Mouse (Mus musculus) testis, adult 2 months (tissue): Measurements from ENCODE around the gene Comt. TPM values are rescaled to one million over a fixed set of nuclear protein-coding genes. Genes with fewer than 3 reads are reported as not detected.

Experiments
- H3K27ac ChIP-seq: fragments of 200-500 bp; 2 replicates; pipeline ENCODE4 v1.5.1; 2012; ENCODE audit warnings: low read depth, low read length; ENCODE audit not compliant: control insufficient read depth, insufficient read depth
- H3K27me3 ChIP-seq: fragments of 200-500 bp; 2 replicates; pipeline ENCODE4 v1.6.1; 2012; ENCODE audit warnings: mild to moderate bottlenecking, low read length, moderate library complexity; ENCODE audit not compliant: control insufficient read depth, insufficient read depth
- H3K36me3 ChIP-seq: fragments of 200-500 bp; 2 replicates; pipeline ENCODE4 v1.6.1; 2012; ENCODE audit warnings: mild to moderate bottlenecking, low read length; ENCODE audit not compliant: control insufficient read depth, insufficient read depth
- H3K4me1 ChIP-seq: fragments of 200-500 bp; 2 replicates; pipeline ENCODE4 v1.6.1; 2012; ENCODE audit warnings: low read length; ENCODE audit not compliant: control insufficient read depth, insufficient read depth
- H3K4me3 ChIP-seq: fragments of 200-500 bp; 2 replicates; pipeline ENCODE4 v1.5.1; 2012; ENCODE audit warnings: low read depth, mild to moderate bottlenecking, low read length, moderate library complexity, mixed read lengths; ENCODE audit not compliant: control insufficient read depth
- CTCF ChIP-seq: fragments of 200-500 bp; IDR thresholded peaks from 2 replicates; pipeline ENCODE4 v1.5.1; 2012; ENCODE audit warnings: low read depth, mild to moderate bottlenecking, inconsistent platforms, low read length, moderate library complexity; ENCODE audit not compliant: control insufficient read depth, insufficient read depth, insufficient replicate concordance
- POLR2A ChIP-seq: fragments of 200-500 bp; IDR thresholded peaks from 2 replicates; pipeline ENCODE4 v1.6.1; 2012; ENCODE audit warnings: low read depth, mild to moderate bottlenecking, inconsistent platforms, low read length, moderate library complexity; ENCODE audit not compliant: control insufficient read depth
- polyA plus RNA-seq: library from polyadenylated mRNA; depleted of rRNA; stranded (reverse); fragments of >200 nt; gene quantifications from 2 replicates; pipeline ENCODE4 v1.2.3, GENCODE M21; 2012

The Comt gene
- polyA plus RNA-seq, 1 experiment, result 12.2 TPM

DNA sequence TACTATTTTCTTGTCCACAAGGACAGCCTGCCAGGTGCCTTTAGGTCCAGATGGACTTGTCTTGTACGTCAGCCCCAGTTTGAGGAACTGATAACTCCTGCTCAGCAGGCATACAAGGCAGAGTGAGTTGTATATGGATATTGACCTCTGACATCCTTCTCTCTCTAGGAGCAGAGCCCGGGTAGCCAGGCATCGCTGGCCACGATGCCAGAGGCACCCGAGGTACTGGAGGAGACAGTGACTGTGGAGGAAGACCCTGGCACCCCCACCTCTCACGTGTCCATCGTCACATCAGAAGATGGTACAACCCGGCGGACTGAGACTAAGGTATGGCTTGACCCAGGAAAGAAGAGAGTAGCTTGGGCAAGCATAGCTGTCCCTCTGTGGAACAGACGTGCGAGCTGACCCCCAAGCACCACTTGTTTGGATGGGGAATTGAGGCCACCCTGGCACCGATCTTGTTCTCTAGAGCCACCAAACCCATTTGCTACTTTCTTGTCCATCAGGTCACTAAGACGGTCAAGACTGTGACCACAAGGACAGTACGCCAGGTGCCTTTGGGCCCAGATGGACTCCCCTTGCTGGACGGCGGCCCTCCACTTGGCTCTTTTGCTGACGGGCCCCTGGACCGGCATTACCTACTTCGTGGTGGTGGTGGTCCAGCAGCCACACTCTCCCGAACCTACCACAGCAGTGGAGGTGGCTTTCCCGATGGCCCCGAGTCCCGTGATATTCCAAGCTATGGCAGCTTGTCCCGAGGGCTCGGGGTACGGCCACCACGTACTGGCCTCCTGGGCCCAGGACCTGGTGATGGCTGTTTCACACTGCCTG is 29.6 kb downstream of the Comt start:
- TF ChIP-seq CTCF (no peak), POLR2A (no peak)
- Histone ChIP-seq H3K4me3 (no peak overlapping the region), H3K4me1 (peaks cover 16% of the 10 kb centered on the region), H3K36me3 (no peaks in the 10 kb centered on the region), H3K27me3 (no peaks in the 10 kb centered on the region), H3K27ac (no peak overlapping the region)

DNA sequence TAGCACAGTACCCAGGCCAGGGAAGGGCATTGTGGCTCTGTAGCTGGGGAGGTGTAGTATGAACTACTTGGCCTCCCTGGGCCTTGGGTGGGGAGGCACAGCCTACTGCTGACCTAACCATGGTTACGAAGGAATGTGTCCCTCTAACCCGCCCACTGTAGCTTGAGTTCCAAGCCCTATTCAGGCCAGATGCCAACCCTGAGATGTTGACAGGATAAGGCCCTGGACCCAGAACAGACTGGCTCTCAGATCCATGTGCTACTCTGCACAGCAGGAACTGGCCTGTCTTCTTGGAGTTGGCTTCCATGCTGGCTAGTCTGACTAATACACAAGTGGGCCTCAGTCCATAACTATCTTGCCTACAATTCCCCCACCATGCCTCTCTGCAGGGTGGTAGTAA is 30.5 kb downstream of the Comt start:
- H3K4me3 ChIP-seq, result no peak overlapping the region

DNA sequence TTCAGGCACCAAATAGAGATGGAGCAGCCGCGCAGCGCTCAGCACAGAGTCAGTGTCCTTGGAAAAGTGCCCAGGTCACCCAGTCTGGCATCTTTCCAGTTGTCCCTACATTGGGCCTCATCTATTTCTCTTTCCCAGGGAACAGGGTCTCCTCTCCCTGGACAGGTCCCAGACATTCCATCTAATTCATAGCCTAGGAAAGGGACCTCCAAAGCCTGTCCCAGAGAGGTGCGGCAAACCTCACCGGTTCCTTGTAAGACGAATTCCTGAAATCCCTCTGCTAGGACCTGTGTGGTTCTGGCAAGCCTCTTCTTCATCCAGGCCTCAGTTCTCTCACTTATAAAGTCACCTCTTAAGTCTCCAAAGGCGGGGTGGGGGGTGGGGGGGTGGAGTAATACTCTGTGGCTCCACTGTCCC is 31.0 kb downstream of the Comt start:
- Histone ChIP-seq H3K4me1 (peaks cover 11% of the 10 kb centered on the region), H3K36me3 (no peaks in the 10 kb centered on the region), H3K27me3 (no peaks in the 10 kb centered on the region), H3K4me3 (no peak overlapping the region), H3K27ac (no peak overlapping the region)
- TF ChIP-seq CTCF (no peak), POLR2A (no peak)

More for the DNA sequence above, 30.5 kb downstream of the Comt start:
- Histone ChIP-seq H3K27me3 (no peaks in the 10 kb centered on the region), H3K4me1 (peaks cover 16% of the 10 kb centered on the region), H3K27ac (no peak overlapping the region), H3K36me3 (no peaks in the 10 kb centered on the region)
- TF ChIP-seq CTCF (no peak), POLR2A (no peak)

DNA sequence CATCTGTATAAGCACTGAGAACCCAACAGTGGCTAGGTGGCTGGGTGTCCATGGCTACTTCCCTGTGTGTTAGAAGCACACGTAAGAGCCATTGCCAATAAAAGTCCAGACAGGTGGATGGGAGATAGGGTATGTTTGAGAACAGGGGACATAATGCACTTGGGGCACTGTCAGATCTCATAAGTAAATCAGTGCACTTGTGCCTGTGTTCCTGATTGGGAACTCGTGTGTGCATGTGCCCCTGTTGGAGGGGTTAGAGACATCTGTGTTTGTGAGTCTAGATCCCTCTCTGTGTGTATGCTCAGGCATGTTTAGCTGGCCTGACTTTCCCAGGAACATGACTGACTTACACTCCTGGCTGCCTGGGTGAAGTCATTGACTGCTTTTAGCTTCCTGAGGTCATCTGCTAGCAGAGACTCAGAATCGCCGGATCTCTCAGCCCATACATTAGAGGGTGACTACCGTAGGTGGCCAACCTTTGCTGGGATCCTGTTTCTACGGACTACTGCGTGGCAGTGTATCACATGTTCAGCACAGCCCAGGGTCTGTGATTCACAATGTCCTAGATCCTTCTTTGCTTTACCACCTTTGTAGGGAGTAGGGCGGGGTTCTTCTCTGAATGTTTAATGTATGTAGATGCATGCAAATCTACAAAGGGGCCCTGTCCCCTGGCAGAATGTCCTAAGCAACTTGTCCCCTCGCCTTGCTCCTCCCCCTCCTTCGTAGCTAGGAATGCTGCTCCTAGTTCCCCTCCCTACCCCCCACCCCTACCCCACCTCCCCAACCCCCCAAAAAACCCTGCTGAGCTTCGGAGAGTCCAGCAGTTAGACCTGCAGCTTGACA is 31.7 kb downstream of the Comt start:
- TF ChIP-seq POLR2A (no peak), CTCF (no peak)
- no peak overlapping the region for H3K27ac ChIP-seq
- no peak overlapping the region for H3K4me3 ChIP-seq
- peaks cover 8% of the 10 kb centered on the region for H3K4me1 ChIP-seq
- no peaks in the 10 kb centered on the region for H3K36me3 ChIP-seq
- no peaks in the 10 kb centered on the region for H3K27me3 ChIP-seq

DNA sequence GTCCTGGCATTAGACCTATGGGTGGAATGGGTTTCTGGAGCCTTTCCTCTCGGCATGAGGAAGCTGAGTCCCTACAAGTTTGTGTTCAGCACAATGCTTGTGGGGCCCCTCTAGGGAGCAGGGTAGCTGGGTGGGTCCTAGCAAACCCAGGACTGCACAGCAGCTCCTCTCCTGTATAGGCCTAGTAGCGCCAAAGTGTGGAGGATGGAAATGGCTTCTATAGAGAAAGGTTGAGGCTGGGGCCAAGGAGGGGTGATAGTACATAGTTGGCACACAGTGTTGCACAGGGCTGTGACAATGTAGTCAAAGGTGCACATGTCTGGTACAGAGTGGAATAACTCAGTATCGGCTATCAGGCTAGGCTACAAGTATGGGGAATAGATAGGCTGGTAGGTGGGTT is 32.6 kb downstream of the Comt start:
- no peaks in the 10 kb centered on the region for H3K27me3 ChIP-seq
- no peak overlapping the region for H3K27ac ChIP-seq
- TF ChIP-seq CTCF (no peak), POLR2A (no peak)
- no peaks in the 10 kb centered on the region for H3K36me3 ChIP-seq
- H3K4me3 ChIP-seq, result no peak overlapping the region
- peaks cover 8% of the 10 kb centered on the region for H3K4me1 ChIP-seq

DNA sequence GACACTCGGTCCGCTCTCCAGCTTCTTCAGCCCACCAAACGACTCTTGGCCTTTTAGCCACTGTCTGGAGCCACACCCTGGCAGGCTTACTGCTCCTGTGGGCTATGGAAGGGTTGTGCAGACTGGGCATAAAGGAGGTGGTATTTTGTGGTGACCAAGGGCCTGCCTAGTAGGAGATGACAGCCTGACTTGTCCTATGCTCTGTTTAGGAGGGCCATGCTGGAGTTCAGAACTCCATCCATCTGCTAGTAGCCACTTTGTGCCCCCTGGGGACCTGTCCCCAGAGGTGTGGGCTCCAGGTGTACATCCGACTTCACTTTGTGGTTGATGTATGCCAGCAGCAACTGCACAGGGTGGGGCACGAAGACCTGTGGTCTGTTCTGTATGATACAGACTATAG is 33.1 kb downstream of the Comt start:
- Histone ChIP-seq H3K27ac (no peak overlapping the region), H3K27me3 (no peaks in the 10 kb centered on the region), H3K4me1 (peaks cover 8% of the 10 kb centered on the region), H3K4me3 (no peak overlapping the region), H3K36me3 (no peaks in the 10 kb centered on the region)
- no peak for TF ChIP-seq CTCF
- TF ChIP-seq POLR2A, result no peak
